Mouse (Mus musculus): Measurements from ENCODE around the gene Dpep3. TPM values are rescaled to one million over a fixed set of nuclear protein-coding genes. Genes with fewer than 3 reads are reported as not detected.
"Not testable (repeated sequence)": the region's sequence is repeated elsewhere in the genome, so short reads cannot be mapped to it uniquely, and the experiment has no call there.

Dpep3 gene
- not detected for total RNA-seq (2021)
- long read RNA-seq, experiment 1, partial matches to known transcripts = 0 of 1 reads
- long read RNA-seq, experiment 1, other reads (novel, unspliced or antisense) = 0 of 1 reads
- long read RNA-seq, experiment 2 = 0 reads

GRCm38 (mm10) chr8:105979325-105979724 lies at the start of gene Dpep3:
Gene Dpep3 (minus strand): TSS chr8:105979429.
- DNase-seq (ENCODE audit: low spot score in 2 of 2) = no peak

GRCm38 (mm10) chr8:106022483-106022882 lies 43.3 kb upstream of the Dpep3 start:
- peak; percentile 54 to 67 for DNase-seq (ENCODE audit: low spot score in 2 of 2)

- no peak for DNase-seq (ENCODE audit: low spot score in 2 of 2)
Observed at GRCm38 (mm10) chr8:106018039-106018438, 38.8 kb upstream of the Dpep3 start.

GRCm38 (mm10) chr8:106017130-106017529 lies 37.9 kb upstream of the Dpep3 start:
- no peak for DNase-seq (ENCODE audit: low spot score in 2 of 2)

GRCm38 (mm10) chr8:106016284-106016683 lies 37.1 kb upstream of the Dpep3 start:
- no peak for DNase-seq (ENCODE audit: low spot score in 2 of 2)

GRCm38 (mm10) chr8:106012203-106012602 lies 33.0 kb upstream of the Dpep3 start:
- DNase-seq (ENCODE audit: low spot score in 2 of 2) = not testable (repeated sequence)

DNA sequence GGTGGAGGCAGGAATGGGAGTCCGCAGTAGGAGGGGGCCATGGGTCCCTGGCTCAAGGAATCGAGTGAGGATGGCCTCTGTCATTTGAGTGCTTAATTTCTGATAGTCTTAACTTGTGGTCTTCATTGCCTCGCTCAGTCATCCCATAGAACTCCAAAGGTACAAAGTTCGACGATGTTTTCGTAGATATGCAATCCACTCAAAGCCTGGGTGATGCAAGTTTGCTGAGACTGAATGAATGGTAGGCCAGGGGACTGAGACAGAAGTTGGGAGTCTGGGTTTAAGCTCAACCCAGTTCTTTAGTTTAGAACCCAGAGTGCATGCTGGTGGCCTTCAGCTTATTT lies 32.4 kb upstream of the Dpep3 start, which contains the start of gene Ddx28:
Gene Ddx28, minus strand, starts transcription at position 240 of the 344 bp plus-strand sequence.
- no peak for DNase-seq (ENCODE audit: low spot score in 2 of 2)

DNA sequence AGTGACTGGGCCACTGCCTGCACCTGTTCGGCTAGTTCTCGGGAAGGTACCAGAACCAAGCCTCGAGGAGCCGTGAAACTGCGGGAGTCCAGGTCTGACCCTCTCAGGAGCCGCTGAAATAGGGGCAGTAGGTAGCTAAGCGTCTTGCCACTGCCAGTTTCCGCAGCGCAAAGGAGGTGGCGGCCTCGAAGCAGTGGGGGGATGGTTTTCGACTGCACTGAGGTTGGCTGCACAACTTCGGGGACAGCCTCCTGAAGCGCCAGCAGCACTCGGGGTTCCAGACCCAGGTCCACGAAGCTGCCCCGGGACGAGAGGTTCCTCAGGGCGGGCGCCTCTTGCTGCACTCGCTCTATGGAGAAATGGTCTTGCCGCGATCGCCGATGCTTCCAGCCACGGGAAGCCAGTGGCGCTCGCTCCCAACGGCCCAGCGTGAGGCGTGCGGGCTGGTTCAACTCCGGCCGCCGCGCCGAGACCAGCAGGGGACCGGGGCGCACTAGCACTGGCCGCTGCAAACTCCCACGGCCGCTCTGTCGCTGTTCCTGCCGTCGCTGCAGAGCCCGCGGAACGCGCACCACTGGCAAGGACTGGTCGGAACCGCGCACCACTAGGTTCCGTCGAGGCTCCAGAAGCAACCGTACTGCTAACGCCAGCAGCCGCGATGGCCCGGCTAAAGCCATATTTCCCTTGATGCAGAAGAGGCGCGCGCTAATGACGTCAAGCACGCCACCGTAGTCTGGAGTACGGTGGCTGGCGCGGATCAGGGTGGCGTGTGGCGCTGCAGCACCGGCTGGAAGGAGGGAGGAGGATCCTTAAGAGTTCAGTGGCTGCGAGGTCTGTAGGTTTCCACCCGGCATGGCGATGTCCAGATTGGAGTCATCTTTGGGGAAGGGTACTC lies 31.8 kb upstream of the Dpep3 start:
- DNase-seq (ENCODE audit: low spot score in 2 of 2) = peak; percentile 80 to 93

- not testable (repeated sequence) for DNase-seq (ENCODE audit: low spot score in 2 of 2)
Observed at GRCm38 (mm10) chr8:106007891-106008290, 28.7 kb upstream of the Dpep3 start.

GRCm38 (mm10) chr8:106007135-106007534 lies 27.9 kb upstream of the Dpep3 start:
- DNase-seq (ENCODE audit: low spot score in 2 of 2) = no peak

- DNase-seq (ENCODE audit: low spot score in 2 of 2) = no peak
Observed at GRCm38 (mm10) chr8:106006413-106006812, 27.2 kb upstream of the Dpep3 start.

DNA sequence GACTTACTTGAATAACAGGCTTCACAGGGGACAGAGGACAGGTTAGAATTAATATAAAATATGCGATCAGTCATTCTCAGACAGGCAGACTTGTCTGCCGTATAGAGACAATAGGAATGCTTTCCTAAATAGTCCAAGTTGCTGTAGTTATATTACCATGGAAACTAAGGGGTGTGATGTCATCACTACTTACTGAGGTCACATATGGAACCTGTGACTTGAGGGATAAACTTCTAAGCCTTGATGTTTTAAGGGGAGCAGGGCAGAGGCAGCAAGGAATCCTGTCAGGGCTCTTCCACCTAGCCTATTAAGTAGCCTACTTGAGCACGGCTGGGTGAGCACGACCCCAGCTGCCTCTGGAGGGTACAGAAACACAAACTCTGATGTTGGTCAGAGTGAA lies 26.6 kb upstream of the Dpep3 start, which contains the start of gene Dpep2nb:
Gene Dpep2nb, minus strand, starts transcription at position 101 of the 400 bp plus-strand sequence.
- no peak for DNase-seq (ENCODE audit: low spot score in 2 of 2)

DNA sequence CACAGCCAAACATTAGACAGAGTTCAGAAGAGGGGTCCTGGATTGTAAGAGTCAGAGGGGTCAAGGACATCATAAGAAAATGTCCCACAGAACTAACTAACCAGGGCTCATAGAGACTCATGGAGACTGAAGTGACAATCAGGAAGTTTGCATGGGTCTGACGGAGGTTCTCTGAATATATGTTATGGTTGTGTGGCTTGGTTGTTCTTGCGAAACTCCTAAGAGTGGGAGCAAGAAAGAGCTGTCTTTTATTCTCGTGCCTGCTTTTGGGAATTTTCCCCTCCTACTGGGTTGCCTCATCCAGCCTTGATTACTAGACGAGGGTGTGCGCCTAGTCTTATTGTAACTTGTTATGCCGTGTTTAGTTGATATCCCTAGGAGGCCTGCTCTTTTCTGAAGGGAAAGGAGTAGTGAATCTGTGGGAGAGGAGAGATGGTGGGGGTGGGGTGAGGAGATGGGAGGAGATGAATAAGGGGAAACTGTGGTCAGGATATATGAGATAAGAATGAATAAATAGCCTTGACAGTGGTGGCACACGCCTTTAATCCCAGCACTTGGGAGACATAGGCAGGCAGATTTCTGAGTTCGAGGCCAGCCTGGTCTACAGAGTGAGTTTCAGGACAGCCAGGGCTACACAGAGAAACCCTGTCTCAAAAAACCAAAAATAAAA lies 25.4 kb upstream of the Dpep3 start:
- no peak for DNase-seq (ENCODE audit: low spot score in 2 of 2)

DNA sequence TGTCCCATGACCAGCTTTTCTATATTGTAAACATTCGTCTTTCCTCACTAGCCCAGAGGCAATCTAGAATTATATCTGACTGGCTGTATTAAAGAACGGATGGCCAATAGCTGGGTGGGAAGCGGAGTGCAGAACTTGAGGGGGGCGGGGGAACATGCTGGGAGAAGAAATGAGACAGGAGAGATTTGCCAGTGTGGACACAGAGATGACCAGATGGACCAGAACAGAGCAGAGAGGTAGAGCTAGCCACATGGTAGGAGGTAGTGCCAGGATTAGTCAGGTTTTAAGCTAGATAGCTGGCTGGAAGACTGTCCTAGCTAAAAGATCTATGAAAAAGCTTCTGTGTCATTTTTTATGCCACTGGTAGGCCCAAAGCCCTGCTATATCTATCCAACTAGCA lies 22.7 kb upstream of the Dpep3 start:
- no peak for DNase-seq (ENCODE audit: low spot score in 2 of 2)

- no peak for DNase-seq (ENCODE audit: low spot score in 2 of 2)
Observed at GRCm38 (mm10) chr8:105998971-105999370, 19.7 kb upstream of the Dpep3 start.

GRCm38 (mm10) chr8:105996359-105996758 lies 17.1 kb upstream of the Dpep3 start:
- DNase-seq (ENCODE audit: low spot score in 2 of 2) = no peak

DNA sequence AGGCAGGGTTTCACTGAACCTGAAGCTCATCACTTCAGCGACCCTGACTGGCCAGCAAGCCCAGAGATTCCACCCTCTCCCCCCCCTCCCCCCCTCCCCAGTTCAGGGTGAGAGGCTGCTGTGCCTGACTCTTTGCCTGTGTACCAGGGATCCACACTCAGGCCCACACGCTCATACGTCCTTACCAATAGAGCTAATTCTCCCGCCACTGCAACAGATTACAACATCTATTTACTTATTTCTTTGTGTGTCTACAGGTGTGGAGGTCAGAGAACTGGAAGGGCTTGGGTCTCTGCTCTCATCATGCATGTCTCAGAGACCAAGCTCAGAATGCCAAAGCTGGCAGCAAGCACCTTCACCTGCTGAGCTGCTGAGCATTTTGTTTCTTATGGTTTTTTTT lies 14.0 kb upstream of the Dpep3 start:
- no peak for DNase-seq (ENCODE audit: low spot score in 2 of 2)

- no peak for DNase-seq (ENCODE audit: low spot score in 2 of 2)
Observed at GRCm38 (mm10) chr8:105992499-105992898, 13.3 kb upstream of the Dpep3 start.

- no peak for DNase-seq (ENCODE audit: low spot score in 2 of 2)
Observed at GRCm38 (mm10) chr8:105991546-105991945, 12.3 kb upstream of the Dpep3 start.

- DNase-seq (ENCODE audit: low spot score in 2 of 2) = peak; percentile 72 to 79
Observed at GRCm38 (mm10) chr8:105990856-105991387, 11.7 kb upstream of the Dpep3 start, which contains the start of gene Dus2. Gene Dus2 (plus strand): TSS chr8:105991337.

GRCm38 (mm10) chr8:105988546-105988945 lies 9.3 kb upstream of the Dpep3 start:
- DNase-seq (ENCODE audit: low spot score in 2 of 2) = no peak

DNA sequence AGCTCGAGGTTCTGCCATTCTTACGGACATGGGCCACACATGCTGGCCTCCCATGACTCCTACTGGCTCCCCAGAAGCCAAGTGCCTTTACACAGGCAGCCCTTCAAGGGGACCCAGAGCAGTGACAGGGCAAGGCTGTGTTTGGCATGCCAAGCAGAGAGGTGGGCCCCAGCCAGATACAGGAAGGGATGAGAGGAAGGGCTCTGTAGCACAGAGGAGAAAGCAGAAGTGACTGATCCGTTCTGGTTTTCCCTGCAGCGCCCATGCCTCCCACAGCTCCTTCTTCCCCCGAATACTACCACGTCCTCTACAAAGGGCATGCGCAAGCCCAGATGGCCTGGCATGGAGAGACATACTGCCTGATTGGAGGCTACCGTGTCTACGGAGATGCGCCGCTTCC lies 4.2 kb upstream of the Dpep3 start:
- not testable (repeated sequence) for DNase-seq (ENCODE audit: low spot score in 2 of 2)

Data from gastrocnemius, postnatal 4 days (tissue).